Mouse (Mus musculus): ENCODE measurements around the gene Zscan18.
"Not testable (repeated sequence)": the region's sequence is repeated elsewhere in the genome, so short reads cannot be mapped to it uniquely, and the experiment has no call there.

Zscan18 gene

DNA sequence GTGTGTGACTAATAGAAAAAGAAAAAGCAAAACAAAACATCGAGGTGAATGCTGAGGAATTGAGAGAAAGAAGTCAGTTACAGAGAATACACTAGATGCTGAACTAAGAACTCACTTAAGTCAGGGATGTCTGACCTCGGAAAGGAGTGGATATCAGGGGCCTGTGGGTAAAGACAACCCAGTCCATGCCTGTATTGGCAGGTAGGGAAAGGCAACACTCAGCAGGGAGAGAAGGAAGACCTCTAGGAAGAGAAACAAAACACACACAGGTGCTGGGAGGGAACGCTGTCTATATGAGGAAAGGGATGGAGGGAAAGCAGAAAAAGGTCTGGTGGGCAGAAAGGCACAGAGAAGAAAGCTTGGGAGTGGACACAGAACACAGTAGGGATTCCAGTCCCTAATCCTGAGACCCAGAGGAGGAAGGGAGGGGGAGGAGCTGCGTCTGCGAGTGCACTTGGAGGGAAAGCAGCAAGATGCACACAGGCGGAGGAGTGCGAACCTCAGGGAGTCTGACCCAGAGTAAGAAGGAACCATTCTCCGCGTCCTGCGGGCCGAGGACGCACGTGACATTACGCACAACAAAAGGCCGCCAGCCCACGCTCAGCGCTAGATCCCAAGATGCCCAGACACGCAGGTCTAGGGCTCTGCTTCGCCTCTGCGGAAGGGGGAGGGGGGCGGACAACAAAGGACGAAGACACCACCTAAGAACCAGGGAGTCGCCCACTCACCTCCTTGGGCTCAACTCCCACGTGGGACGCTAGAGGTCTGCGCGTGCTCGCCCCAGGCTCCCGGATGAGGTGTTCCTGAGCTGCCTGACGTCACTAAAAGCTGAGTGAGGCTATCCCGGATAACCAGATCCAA is at the start of gene Zscan18:
Gene Zscan18 (minus strand): TSS at position 770 of the 861 bp plus-strand sequence.
- DNase-seq (ENCODE audit: low spot score in 2 of 2) = peak; percentile 84 to 90

DNA sequence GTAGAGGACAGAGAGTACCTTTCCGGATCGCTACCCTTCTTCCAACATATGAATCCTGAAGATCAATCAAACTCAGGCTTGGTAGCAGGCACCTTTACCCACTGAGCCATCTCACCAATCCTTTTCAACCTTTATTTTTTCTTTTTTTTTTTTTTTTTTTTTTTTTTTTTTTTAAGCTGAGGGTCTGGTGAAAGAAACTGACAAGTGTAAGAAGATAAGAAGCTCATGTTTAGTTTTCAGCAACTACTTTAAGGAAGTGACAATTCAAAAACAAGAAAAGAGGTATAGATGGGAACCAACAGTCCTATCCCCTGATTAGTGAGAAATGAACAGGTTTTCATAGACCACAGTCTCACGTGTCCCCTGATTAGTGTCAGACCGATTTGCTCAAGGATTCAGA is 32.3 kb upstream of the Zscan18 start:
- DNase-seq (ENCODE audit: low spot score in 2 of 2) = no peak

DNA sequence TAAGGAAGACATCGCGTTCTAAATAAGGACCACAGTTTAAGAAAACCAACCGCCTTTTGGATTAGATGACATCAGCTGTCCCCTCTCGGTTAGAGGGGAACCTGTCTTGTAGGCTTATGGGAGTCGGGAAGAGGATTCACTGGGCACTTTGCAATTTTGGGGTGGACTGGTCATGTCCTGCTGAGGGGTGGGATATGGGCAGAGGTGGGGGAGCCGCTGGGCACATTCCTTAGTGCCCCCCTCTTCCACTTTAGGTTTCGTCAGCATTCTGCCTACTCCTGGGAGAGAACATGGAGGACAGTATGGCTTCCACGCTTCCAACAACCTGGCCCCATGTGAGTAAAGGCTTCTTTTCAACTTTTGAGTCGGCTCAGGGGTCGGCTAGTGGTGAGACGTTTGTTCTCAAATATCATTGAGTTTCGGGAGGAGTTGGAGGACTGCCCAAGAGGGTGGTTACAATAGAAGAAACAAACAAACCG is 31.8 kb upstream of the Zscan18 start:
- no peak for DNase-seq (ENCODE audit: low spot score in 2 of 2)

DNA sequence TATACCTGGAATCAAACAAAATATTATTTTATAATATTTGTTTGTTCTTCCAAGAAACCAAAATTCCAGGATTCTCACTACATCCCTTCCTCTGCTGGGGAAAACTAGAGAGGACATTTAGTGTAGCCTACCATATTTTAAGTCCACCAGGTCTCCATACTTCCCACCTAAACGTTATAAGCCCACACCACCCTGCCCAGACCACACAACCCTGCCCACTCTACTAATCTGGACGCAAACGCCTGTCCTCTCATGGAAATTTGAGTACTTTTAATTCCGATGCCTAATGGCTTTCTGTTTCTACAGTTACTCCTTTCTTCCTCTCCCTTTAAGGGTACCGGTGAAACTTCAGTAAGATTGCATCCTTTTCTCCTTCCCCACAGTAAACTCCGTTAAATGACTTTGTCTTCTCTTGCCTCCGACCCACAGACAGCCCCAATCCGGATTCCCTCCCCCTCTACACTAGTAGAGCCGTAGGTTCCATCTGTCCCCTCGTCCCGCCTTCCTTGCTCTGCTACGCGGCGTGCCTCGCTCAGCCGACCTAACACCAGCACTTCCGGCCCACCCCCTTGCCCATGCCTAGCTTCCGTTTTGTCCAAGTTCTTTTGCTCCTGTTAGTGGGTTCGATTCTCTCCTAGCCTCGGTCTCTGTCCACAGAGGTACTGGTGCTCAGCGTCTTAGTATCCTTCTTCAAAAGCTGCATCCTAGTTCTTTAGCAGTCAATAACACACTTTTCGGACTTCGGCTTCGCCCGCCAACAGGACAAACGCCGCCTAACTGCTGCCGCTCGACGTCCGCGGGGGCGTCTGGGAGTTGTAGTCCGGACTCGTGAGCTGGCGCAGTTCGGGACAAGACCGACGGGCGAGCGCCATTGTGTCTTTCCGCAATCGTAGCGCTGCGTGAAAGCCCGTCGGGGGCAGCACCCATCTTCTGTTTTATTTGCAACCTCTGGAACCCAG is 31.0 kb upstream of the Zscan18 start, which contains the start of gene Zfp110:
Gene Zfp110 (plus strand): TSS at position 600 of the 959 bp plus-strand sequence.
- peak; percentile 44 to 83 for DNase-seq (ENCODE audit: low spot score in 2 of 2)

DNA sequence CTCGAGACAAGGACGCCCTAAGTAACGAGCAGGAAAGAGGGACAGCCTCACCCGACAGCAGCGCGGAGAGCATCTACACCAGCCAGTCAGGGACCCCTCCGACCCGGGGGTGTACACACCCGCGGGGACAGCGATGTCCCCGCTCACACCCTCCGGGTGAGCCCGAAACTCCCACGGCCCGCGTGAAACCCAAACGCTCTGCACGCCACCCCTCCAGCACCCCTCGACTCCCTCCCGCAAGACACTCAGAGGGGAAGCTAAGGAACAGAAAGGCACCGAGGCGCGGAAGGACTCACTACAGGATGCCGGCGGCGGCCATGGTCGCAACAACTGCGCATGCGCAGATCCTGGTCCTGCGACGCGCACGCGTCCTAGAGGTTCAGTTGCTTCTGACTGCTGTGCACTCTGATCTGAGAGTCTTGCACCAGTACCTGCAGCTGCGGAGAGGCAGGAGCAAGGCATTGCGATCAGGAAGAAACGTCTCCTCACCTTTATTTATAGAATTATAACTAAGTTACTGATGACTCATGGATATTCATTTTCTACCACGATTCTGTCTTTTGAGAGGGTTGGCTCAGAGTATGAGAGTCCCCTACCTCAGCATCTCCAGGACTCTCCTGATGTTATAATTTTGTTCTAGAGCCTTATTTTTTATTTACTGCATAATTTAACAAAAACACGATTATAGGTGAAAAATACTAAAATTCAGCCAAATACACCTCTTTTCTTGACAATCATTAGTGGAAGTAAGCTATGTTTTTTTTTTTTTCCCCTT is 15.3 kb upstream of the Zscan18 start, which contains the start of gene Zfp329:
Gene Zfp329 (minus strand): TSS at position 338 of the 775 bp plus-strand sequence.
- peak; percentile 80 to 94 for DNase-seq (ENCODE audit: low spot score in 2 of 2)

DNA sequence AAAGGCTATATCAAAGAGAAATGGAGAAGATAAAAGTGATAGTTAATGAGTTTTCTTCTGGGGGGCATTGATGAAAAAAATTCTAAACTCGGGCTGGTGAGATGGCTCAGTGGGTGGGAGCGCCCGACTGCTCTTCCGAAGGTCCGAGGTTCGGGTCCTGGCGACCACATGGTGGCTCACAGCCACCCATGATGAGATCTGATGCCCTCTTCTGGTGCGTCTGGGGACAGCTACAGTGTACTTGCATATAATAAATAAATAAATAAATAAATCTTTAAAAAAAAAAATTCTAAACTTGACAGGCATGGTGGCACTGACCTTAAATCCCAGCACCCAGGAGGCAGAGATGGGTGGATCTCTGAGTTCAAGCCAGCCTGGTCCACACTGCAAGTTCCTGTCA is 12.1 kb upstream of the Zscan18 start:
- DNase-seq (ENCODE audit: low spot score in 2 of 2) = no peak

DNA sequence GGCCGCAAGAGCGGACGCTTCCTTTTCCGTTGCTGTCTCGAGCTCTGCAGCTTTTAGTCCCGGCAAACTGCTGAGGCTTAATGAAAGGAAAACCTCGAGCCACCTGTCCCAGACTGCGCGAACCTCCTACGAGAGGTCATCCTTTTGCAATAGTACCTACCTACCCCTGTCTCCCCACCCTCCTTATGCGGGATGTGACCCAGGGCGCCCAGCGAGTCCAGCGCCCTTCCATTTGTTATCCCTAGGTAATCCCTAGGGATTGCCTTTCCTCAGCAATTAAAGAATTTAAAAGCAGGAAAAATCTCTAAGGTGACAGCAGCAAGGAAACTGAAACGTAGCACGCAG is 264 bp upstream of the Zscan18 start:
- DNase-seq (ENCODE audit: low spot score in 2 of 2) = no peak

DNA sequence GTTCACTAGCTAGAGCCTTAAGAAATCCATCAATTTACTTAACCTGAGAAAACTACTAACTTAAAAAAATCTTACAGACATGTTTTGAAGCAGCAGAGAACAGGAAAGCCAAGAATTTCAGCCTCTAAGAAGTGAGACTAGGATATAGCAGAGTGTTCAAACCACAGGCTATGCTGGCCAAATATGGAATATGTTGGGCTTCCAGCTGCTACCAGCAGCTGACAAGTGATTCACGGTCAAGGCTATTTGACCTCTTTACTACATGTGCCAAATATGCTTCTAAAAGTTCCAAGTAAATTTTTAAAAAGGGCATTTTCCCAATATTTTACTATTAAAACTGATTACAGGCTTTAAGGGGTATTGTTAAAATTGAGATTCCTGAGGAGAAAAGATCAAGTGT is 3.9 kb downstream of the Zscan18 start:
- DNase-seq (ENCODE audit: low spot score in 2 of 2) = no peak

DNA sequence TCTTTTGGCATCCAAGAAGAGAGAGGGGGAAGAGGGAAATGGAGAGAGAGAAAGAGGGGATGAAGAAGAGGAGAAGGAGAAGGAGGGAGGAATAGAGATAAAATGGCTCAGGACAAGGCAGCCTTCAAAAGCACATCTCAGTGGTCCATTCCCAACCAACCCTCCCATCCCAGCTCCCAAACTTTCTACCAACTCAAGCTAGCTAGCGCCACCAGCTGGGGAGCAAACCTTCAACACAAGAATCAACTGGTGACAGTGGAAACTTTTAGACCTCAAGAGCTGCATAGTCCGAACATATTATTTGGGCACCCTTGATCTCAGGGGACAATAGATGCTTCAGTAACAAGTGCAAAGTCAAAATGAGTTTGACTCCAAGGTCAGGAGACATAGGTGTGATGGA is 5.5 kb downstream of the Zscan18 start:
- no peak for DNase-seq (ENCODE audit: low spot score in 2 of 2)

DNA sequence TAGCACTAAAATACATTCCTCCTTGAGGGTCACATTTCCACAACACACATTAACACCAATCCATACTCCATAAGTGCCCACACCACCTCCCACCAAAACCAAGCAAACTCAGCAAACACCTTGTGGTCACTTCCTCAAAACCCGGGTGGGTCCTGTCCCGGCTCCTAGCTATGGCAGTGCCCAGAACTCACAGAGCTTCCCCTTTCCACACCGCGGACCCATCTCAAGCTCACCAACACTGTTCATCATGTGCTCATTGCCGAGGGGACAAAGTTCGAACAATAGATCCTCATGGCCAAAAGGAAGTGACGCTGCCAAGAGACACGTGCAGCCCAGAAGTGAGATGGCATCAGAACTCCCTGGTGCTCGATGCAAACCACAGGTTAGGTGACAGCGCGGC is 10.8 kb downstream of the Zscan18 start:
- DNase-seq (ENCODE audit: low spot score in 2 of 2) = not testable (repeated sequence)

DNA sequence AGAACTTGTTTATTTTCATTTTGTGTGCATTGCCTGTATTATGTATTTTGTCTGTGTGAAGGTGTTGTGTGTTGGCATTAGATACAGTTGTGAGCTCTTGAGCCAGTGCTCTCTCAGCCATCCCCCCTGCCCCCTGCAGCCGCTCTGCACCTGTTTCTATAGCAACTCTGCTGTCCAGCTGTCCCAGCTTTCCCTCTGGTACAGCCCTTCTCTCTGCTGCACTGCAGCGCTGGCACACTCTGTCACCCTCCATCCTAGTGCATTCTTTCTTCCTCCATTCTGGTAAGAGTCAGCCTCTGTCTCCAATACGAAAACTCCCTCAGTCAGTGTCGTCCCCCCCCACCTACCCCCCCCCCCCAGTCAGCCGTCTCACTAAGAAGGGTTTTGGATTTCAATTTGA is 15.4 kb downstream of the Zscan18 start:
- DNase-seq (ENCODE audit: low spot score in 2 of 2) = no peak

DNA sequence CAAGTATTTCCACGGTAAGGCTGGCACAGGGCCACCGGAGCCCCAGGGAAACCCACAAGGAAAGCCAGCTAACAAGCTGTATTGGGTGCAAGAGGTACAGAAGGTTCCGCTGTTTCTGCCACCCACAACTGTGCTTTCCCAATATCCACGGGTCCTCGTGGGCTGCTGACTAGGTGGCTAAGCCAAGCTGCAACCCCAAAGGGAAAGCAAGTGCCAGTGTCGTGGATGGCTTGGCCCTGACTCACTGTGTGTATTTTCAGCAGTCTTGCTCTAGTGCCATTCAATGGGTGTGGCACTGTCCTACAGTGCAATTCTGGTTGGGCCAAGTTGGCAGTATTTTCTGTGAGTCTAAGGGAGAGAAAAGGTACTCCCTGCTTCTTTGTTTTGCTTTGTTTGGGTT is 16.1 kb downstream of the Zscan18 start:
- no peak for DNase-seq (ENCODE audit: low spot score in 2 of 2)

DNA sequence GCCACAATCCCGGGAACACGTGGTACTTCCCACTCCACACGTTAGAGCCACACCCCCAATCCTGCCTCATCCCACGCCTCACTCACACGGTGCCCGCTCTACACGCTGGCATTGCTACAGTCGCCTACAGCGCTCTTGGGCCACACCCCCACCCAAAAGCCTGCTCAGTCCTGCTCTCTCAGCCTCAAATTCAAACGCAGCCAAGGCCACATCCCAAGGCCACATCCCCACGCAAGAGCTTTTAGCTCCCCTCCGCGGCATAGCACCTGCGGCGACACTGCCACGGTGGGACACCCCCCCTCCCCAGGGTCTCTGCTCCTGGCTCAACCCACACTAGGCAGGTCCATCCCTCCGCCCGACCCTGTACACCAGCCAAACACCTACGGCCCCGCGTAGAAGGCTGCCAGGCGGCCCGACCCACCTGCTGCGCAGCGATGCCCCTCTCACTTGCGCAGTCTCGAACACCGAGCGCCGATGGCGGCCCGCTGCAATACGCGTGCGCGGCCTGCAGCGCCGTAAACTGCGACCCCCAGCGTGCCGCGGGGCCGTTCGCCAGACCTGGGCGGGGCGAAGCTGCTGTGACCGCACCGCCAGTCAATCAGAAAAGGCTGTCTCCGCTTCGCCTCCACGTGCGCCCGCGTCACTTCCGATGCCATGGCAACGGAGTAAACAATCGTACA is 23.1 kb downstream of the Zscan18 start:
- DNase-seq (ENCODE audit: low spot score in 2 of 2) = peak; percentile 67 to 83

DNA sequence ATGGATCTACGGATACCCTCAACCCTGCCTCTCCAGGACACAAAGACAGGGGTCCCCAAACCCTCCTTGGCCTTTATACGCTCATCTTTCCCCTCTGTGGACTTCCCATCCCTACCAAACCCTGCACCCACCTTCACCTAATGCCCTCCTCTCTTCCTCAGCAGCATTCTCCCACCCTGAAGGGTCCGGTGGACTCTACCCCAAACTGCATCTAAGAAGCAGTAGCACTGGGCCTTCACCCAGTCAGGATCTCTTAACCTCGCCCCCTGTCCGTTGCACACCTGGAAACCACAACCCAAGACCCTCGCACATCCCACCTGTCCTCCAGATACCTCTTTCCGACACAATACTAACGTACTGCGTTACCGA is 23.7 kb downstream of the Zscan18 start:
- DNase-seq (ENCODE audit: low spot score in 2 of 2) = no peak

DNA sequence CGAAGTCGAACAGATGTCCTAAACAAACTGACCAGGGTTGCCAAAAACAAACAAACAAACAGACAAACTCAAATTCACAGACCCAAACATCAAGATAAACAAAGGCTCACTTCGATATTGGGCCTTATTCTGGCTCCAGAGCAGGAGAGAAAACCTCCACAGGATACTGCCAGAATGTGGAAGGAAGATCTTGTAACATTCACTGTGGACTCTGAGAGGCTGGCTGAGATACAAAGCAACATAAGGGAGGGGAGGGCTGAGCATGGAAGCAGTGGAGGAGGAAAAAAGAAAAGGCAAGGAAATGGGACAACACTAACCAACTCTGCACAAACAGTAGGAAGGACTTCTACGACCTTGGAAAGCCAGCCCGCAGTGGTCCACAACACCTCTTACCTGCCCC is 24.3 kb downstream of the Zscan18 start:
- DNase-seq (ENCODE audit: low spot score in 2 of 2) = peak in 1 of 2 experiments; percentile 14

DNA sequence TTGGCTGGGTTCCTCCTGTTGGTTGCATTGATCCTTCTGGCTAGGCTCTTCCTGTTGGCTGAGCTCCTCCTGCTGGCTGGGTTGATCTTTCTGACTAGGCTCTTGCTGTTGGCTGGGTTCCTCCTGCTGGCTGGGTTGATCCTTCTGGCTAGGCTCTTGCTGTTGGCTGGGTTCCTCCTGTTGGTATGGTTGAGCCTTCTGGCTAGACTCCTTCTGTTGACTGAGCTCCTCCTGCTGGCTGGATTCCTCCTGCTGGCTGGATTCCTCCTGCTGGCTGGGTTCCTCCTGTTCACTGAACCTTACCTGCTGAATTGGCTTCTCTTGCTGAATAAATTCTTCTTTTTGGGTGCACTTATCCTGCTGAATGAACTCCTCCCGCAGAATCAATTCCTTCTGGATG is 28.8 kb downstream of the Zscan18 start:
- DNase-seq (ENCODE audit: low spot score in 2 of 2) = peak; percentile 32 to 73

DNA sequence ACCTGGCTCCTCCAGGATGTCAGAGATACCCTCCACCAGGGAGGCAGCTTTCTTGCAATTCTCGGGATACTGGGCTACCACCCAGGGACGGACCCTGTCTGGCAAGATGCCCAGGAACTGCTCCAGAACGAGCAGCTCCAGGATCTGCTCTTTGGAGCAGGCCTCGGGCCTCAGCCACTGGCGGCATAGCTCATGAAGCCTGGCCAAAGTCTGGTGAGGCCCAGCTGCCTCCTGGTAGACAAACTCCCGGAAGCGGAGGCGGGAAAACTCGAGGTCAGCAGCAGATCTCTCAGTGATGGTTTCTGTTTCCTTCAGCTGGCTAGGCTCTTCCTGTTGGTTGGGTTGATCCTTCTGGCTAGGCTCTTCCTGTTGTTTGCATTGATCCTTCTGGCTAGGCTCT is 29.3 kb downstream of the Zscan18 start:
- no peak for DNase-seq (ENCODE audit: low spot score in 2 of 2)

DNA sequence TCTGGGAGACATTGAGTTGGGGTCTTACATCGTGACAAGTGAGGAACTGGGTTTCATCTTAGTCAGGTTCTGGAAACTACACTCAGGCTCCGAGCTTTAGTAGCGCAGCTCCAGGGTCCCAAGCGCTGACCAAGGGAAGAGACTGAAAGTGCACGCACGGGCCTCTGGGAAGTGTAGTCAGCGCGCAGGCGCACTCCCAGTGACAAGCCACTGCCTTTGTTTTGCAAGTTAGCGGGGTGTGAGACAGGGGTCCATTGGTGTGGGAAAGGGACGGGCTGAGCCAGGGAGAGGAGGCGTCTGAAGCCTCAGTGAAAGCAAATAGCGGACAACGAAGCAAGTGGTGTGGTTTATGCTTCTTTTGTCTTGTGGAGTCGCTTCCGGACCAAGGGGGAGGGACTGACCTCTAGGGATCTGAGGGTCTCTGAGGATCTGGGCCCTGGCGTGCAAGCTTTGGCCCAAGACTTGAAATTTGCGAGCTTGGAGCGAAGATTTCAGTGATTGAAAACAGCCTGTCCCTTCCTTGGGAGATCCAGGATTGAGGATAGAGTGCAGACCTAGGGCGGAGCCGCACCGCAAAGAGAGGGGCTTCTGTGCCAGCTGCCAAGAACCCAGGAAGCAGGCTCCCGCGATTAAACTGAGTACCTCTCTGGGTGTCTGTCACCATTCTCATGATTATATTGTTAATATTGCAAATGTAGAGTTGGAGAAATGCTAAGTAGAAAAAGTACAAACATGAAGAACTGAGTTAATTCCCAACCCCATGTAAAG is 53.8 kb downstream of the Zscan18 start:
- no peak for DNase-seq (ENCODE audit: low spot score in 2 of 2)

DNA sequence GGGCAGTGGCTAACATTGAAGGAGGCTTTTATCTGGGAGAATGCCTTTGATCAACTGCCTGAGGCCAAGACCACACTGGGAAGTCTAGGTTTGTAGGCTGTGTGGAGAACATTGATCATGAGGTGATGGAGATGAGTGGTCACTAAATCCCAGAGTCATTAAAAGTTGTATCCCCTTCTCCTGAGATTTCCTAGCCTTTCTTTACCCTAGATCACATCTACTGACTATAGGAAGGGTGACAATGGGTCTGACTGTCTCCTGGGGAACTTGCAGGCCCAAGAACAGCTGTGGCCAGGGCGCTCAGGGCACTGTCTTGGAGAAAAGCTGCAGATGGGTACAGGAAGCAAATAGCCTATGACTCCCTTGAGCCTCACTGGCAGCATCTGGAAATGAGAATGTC is 68.5 kb downstream of the Zscan18 start, which contains the start of gene Vmn2r56:
Gene Vmn2r56 (minus strand): TSS at position 101 of the 400 bp plus-strand sequence.
- no peak for DNase-seq (ENCODE audit: low spot score in 2 of 2)

Measured in left cerebral cortex, adult 9 months (tissue).